Mouse (Mus musculus): Measurements from ENCODE around the gene Ccdc136. TPM values are rescaled to one million over a fixed set of nuclear protein-coding genes. Genes with fewer than 3 reads are reported as not detected.

The Ccdc136 gene
- polyA plus RNA-seq (2017; shearing (Covaris generic)): 1 to 10 TPM; 2.0 to 5.2 TPM

GRCm38 (mm10) chr6:29395910-29396713 lies at the start of gene Ccdc136:
Ccdc136 (plus strand) TSS chr6:29396309.

GRCm38 (mm10) chr6:29347665-29348370 lies 48.3 kb upstream of the Ccdc136 start, which contains the start of gene Calu:
Calu (plus strand) TSS chr6:29348069.

GRCm38 (mm10) chr6:29388052-29388518 lies 8.0 kb upstream of the Ccdc136 start, which contains the start of gene Opn1sw:
Opn1sw (minus strand) TSS chr6:29388468.

GRCm38 (mm10) chr6:29433038-29433803 lies 37.1 kb downstream of the Ccdc136 start, which contains the start of gene Flnc:
Flnc (plus strand) TSS chr6:29433256.

GRCm38 (mm10) chr6:29467583-29468354 lies 71.7 kb downstream of the Ccdc136 start, which contains the start of gene Atp6v1f:
Atp6v1f (plus strand) TSS chr6:29467718.

GRCm38 (mm10) chr6:29471137-29471536 lies 75.0 kb downstream of the Ccdc136 start, which contains the start of gene Atp6v1fnb:
Atp6v1fnb (plus strand) TSS chr6:29471437.

Other genes with a start within 250 kb of the Ccdc136 start
- gene Rbm28, start 231.3 kb upstream of the Ccdc136 start, polyA plus RNA-seq (2017; shearing (Covaris generic)): 10 to 100 TPM; 57.4 to 62.9 TPM
- under 1 TPM; 0.22 to 0.34 TPM for gene Prrt4, start 216.7 kb upstream of the Ccdc136 start, polyA plus RNA-seq (2017; shearing (Covaris generic))
- 100 to 1,000 TPM in 1 of 2 experiments, 10 to 100 TPM in 1; 68.5 to 112 TPM for gene Impdh1, start 179.9 kb upstream of the Ccdc136 start, polyA plus RNA-seq (2017; shearing (Covaris generic))
- gene Hilpda, start 123.8 kb upstream of the Ccdc136 start, polyA plus RNA-seq (2017; shearing (Covaris generic)): 10 to 100 TPM; 30.8 to 33.0 TPM
- 1 to 10 TPM in 1 of 2 experiments, not detected in 1; 2.7 TPM for gene Fam71f2, start 116.7 kb upstream of the Ccdc136 start, polyA plus RNA-seq (2017; shearing (Covaris generic))
- not detected for gene Fam71f1, start 77.2 kb upstream of the Ccdc136 start, polyA plus RNA-seq (2017; shearing (Covaris generic))
- gene Calu, start 48.2 kb upstream of the Ccdc136 start, polyA plus RNA-seq (2017; shearing (Covaris generic)): 100 to 1,000 TPM in 1 of 2 experiments, 10 to 100 TPM in 1; 83.5 to 120 TPM
- gene Opn1sw, start 7.8 kb upstream of the Ccdc136 start, polyA plus RNA-seq (2017; shearing (Covaris generic)): 1 to 10 TPM in 1 of 2 experiments, under 1 TPM in 1; 0.10 to 1.1 TPM
- under 1 TPM; 0.06 to 0.34 TPM for gene Flnc, start 36.9 kb downstream of the Ccdc136 start, polyA plus RNA-seq (2017; shearing (Covaris generic))
- 100 to 1,000 TPM; 317 to 338 TPM for gene Atp6v1f, start 71.4 kb downstream of the Ccdc136 start, polyA plus RNA-seq (2017; shearing (Covaris generic))
- under 1 TPM in 1 of 2 experiments, not detected in 1; 0.78 TPM for gene Atp6v1fnb, start 75.1 kb downstream of the Ccdc136 start, polyA plus RNA-seq (2017; shearing (Covaris generic))
- gene Kcp, start 111.6 kb downstream of the Ccdc136 start, polyA plus RNA-seq (2017; shearing (Covaris generic)): 1 to 10 TPM in 1 of 2 experiments, under 1 TPM in 1; 0.40 to 5.9 TPM
- 10 to 100 TPM; 20.2 to 42.7 TPM for gene Irf5, start 130.3 kb downstream of the Ccdc136 start, polyA plus RNA-seq (2017; shearing (Covaris generic))
- gene Tnpo3, start 213.6 kb downstream of the Ccdc136 start, polyA plus RNA-seq (2017; shearing (Covaris generic)): 100 to 1,000 TPM in 1 of 2 experiments, 10 to 100 TPM in 1; 86.2 to 101 TPM

Measured in inflammation-experienced regulatory T-cells (primary cell).